Mouse (Mus musculus): ENCODE data around the gene Tnnt1. TPM values are rescaled to one million over a fixed set of nuclear protein-coding genes. Genes with fewer than 3 reads are reported as not detected.

Gene Tnnt1
- polyA plus RNA-seq, 2 experiments = 2.6 to 4.0 TPM

GRCm38 (mm10) chr7:4473940-4474339 is 42.2 kb downstream of the Tnnt1 start:
- Histone ChIP-seq H3K9me3 (ENCODE audit: control insufficient read depth, low read length) (no peaks in the 10 kb centered on the region), H3K9ac (replicated peaks) (no peak overlapping the region), H3K4me2 (ENCODE audit: low read depth) (no peak overlapping the region), H3K27ac (no peak overlapping the region), H3K4me1 (replicated peaks; ENCODE audit: control insufficient read depth in 2 of 2, insufficient read depth in 2 of 2, low read length in 1 of 2) (no peaks in the 10 kb centered on the region), H3K4me3 (ENCODE audit: insufficient read depth in 1 of 2, low read depth in 2 of 2, low read length in 2 of 2) (no peak overlapping the region), H3K27me3 (ENCODE audit: control insufficient read depth, insufficient read depth, low read length) (peaks cover 53% of the 10 kb centered on the region), H3K36me3 (replicated peaks; ENCODE audit: control insufficient read depth, insufficient read depth, low read depth) (no peaks in the 10 kb centered on the region)
- DNase-seq (ENCODE audit: low read depth in 3 of 3, low spot score in 3 of 3) (no peak), ATAC-seq (ENCODE audit: insufficient read depth) (no peak)
- WGBS (ENCODE audit: insufficient replicate concordance) = 20% methylated on average over 19 of the region's 19 CpGs
- no peak for TF ChIP-seq CTCF (IDR thresholded peaks at IDR 0.05; ENCODE audit: low read depth)
- TF ChIP-seq EP300 (IDR thresholded peaks at IDR 0.05; ENCODE audit: low read depth) = no peak

GRCm38 (mm10) chr7:4471179-4471555 is 45.0 kb downstream of the Tnnt1 start:
- no peak overlapping the region for H3K4me3 ChIP-seq (ENCODE audit: insufficient read depth in 1 of 2, low read depth in 2 of 2, low read length in 2 of 2)

GRCm38 (mm10) chr7:4470275-4471178 is 45.7 kb downstream of the Tnnt1 start:
- no peaks in the 10 kb centered on the region for H3K9me3 ChIP-seq (ENCODE audit: control insufficient read depth, low read length)
- no peak overlapping the region for H3K27ac ChIP-seq
- H3K4me1 ChIP-seq (replicated peaks; ENCODE audit: control insufficient read depth in 2 of 2, insufficient read depth in 2 of 2, low read length in 1 of 2) = no peaks in the 10 kb centered on the region
- peaks cover 35% of the 10 kb centered on the region for H3K27me3 ChIP-seq (ENCODE audit: control insufficient read depth, insufficient read depth, low read length)
- no peaks in the 10 kb centered on the region for H3K36me3 ChIP-seq (replicated peaks; ENCODE audit: control insufficient read depth, insufficient read depth, low read depth)
- TF ChIP-seq EP300 (IDR thresholded peaks at IDR 0.05; ENCODE audit: low read depth) (no peak), CTCF (IDR thresholded peaks at IDR 0.05; ENCODE audit: low read depth) (no peak)
- ATAC-seq (ENCODE audit: insufficient read depth) = peak; percentile 37; the same call in 1 of the 2 replicates
- H3K9ac ChIP-seq (replicated peaks) = no peak overlapping the region
- H3K4me3 ChIP-seq (ENCODE audit: insufficient read depth in 1 of 2, low read depth in 2 of 2, low read length in 2 of 2) = no peak overlapping the region
- WGBS (ENCODE audit: insufficient replicate concordance) = 5% methylated on average over 35 of the region's 35 CpGs
- peak overlapping the region; percentile 47 for H3K4me2 ChIP-seq (ENCODE audit: low read depth)
- DNase-seq (ENCODE audit: low read depth in 3 of 3, low spot score in 3 of 3) = no peak

More at GRCm38 (mm10) chr7:4471179-4471555, 45.0 kb downstream of the Tnnt1 start:
- Histone ChIP-seq H3K36me3 (replicated peaks; ENCODE audit: control insufficient read depth, insufficient read depth, low read depth) (no peaks in the 10 kb centered on the region), H3K4me2 (ENCODE audit: low read depth) (peak overlapping the region; percentile 47), H3K27me3 (ENCODE audit: control insufficient read depth, insufficient read depth, low read length) (peaks cover 35% of the 10 kb centered on the region), H3K9me3 (ENCODE audit: control insufficient read depth, low read length) (no peaks in the 10 kb centered on the region), H3K9ac (replicated peaks) (no peak overlapping the region), H3K27ac (no peak overlapping the region), H3K4me1 (replicated peaks; ENCODE audit: control insufficient read depth in 2 of 2, insufficient read depth in 2 of 2, low read length in 1 of 2) (no peaks in the 10 kb centered on the region)
- WGBS (ENCODE audit: insufficient replicate concordance) = 3% methylated on average over 24 of the region's 24 CpGs
- ATAC-seq (ENCODE audit: insufficient read depth) = 0 out of 2 replicates have a peak, but pooled peaks have one; percentile 35
- DNase-seq (ENCODE audit: low read depth in 3 of 3, low spot score in 3 of 3) = no peak
- TF ChIP-seq CTCF (IDR thresholded peaks at IDR 0.05; ENCODE audit: low read depth) = peak; percentile 65
- no peak for TF ChIP-seq EP300 (IDR thresholded peaks at IDR 0.05; ENCODE audit: low read depth)

DNA sequence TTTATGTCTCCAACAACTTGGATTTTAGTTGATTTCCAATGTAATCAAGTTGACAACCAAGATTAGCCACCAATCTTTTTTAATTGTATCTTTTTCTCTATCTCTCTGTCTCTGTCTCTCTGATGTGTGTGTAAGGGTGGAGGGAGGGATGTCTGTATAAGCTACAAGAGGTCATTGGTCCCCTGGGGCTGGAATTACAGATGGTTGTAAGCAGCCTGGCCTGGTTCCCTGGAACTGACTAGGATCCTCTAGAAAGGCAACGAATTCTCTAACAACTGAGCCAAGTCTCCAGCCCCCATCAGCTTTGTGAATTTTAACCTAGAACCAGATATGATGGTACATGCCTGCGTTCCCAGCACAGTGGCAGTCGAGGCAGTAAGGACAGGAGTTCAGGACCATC is 48.4 kb downstream of the Tnnt1 start:
- TF ChIP-seq EP300 (IDR thresholded peaks at IDR 0.05; ENCODE audit: low read depth) (no peak), CTCF (IDR thresholded peaks at IDR 0.05; ENCODE audit: low read depth) (no peak)
- no peak for ATAC-seq (ENCODE audit: insufficient read depth)
- peaks cover 23% of the 10 kb centered on the region for H3K27me3 ChIP-seq (ENCODE audit: control insufficient read depth, insufficient read depth, low read length)
- no peak overlapping the region for H3K27ac ChIP-seq
- no peak for DNase-seq (ENCODE audit: low read depth in 3 of 3, low spot score in 3 of 3)
- no peaks in the 10 kb centered on the region for H3K4me1 ChIP-seq (replicated peaks; ENCODE audit: control insufficient read depth in 2 of 2, insufficient read depth in 2 of 2, low read length in 1 of 2)
- no peak overlapping the region for H3K4me3 ChIP-seq (ENCODE audit: insufficient read depth in 1 of 2, low read depth in 2 of 2, low read length in 2 of 2)
- H3K9me3 ChIP-seq (ENCODE audit: control insufficient read depth, low read length) = no peaks in the 10 kb centered on the region
- WGBS (ENCODE audit: insufficient replicate concordance) = 52% methylated on average over 3 of the region's 3 CpGs
- H3K9ac ChIP-seq (replicated peaks) = no peak overlapping the region
- no peaks in the 10 kb centered on the region for H3K36me3 ChIP-seq (replicated peaks; ENCODE audit: control insufficient read depth, insufficient read depth, low read depth)
- H3K4me2 ChIP-seq (ENCODE audit: low read depth) = no peak overlapping the region

GRCm38 (mm10) chr7:4464194-4464824 is 51.9 kb downstream of the Tnnt1 start:
- H3K9me3 ChIP-seq (ENCODE audit: control insufficient read depth, low read length) = no peaks in the 10 kb centered on the region
- H3K4me3 ChIP-seq (ENCODE audit: insufficient read depth in 1 of 2, low read depth in 2 of 2, low read length in 2 of 2) = no peak overlapping the region
- H3K27ac ChIP-seq = no peak overlapping the region
- TF ChIP-seq CTCF (IDR thresholded peaks at IDR 0.05; ENCODE audit: low read depth) (no peak), EP300 (IDR thresholded peaks at IDR 0.05; ENCODE audit: low read depth) (no peak)
- DNase-seq (ENCODE audit: low read depth in 3 of 3, low spot score in 3 of 3) (no peak), ATAC-seq (ENCODE audit: insufficient read depth) (no peak)
- no peak overlapping the region for H3K9ac ChIP-seq (replicated peaks)
- H3K27me3 ChIP-seq (ENCODE audit: control insufficient read depth, insufficient read depth, low read length) = no peaks in the 10 kb centered on the region
- no peak overlapping the region for H3K4me2 ChIP-seq (ENCODE audit: low read depth)
- H3K4me1 ChIP-seq (replicated peaks; ENCODE audit: control insufficient read depth in 2 of 2, insufficient read depth in 2 of 2, low read length in 1 of 2) = no peaks in the 10 kb centered on the region; a peak in 1 of 4 replicates
- no peaks in the 10 kb centered on the region for H3K36me3 ChIP-seq (replicated peaks; ENCODE audit: control insufficient read depth, insufficient read depth, low read depth)
- 10% methylated on average over 12 of the region's 12 CpGs for WGBS (ENCODE audit: insufficient replicate concordance)

Data from liver, embryonic 14.5 days (tissue).